Mouse (Mus musculus) C2C12 (cell line): Measurements from ENCODE around the gene Rasgef1b.

Experiments used
- CTCF ChIP-seq: IDR thresholded peaks from one replicate; pipeline ENCODE4 v1.5.1; 2011; ENCODE audit not compliant: control insufficient read depth, insufficient read depth, insufficient read length
- MAX ChIP-seq: IDR thresholded peaks from one replicate; pipeline ENCODE4 v1.6.1; 2011; ENCODE audit warnings: mild to moderate bottlenecking, control low read depth
- MYOG ChIP-seq: IDR thresholded peaks from one replicate; pipeline ENCODE4 v1.6.1; 2011; ENCODE audit not compliant: control insufficient read depth, insufficient read length; ENCODE audit errors: extremely low read depth
- USF1 ChIP-seq: IDR thresholded peaks from one replicate; pipeline ENCODE4 v1.6.1; 2011; ENCODE audit warnings: low read depth, mild to moderate bottlenecking, control low read depth, moderate library complexity

- TF ChIP-seq MYOG = no peak
- peak; percentile 38 for TF ChIP-seq CTCF
- TF ChIP-seq MAX = no peak
- no peak for TF ChIP-seq USF1
These were observed 476.4 kb downstream of the Rasgef1b start for GRCm38 (mm10) chr5:99252203-99253135.
